ENCODE assay signal across 8 mouse cellular contexts in genomic region chr1:125663104-125663503, GRCm38 (mm10). TPM values are rescaled to one million over a fixed set of nuclear protein-coding genes. Genes with fewer than 3 reads are reported as not detected.
DNase-seq lines count a peak whose midpoint lies in the region; ATAC-seq and TF ChIP-seq lines count a peak whose summit lies in the region.

No protein-coding gene starts in this region.

- peak; percentile 28 to 30 for DNase-seq in adrenal gland, postnatal 36 days
- DNase-seq in lung, postnatal 0 days (ENCODE audit: low spot score): peak; percentile 49
- DNase-seq in cerebellum, adult 18-20 months: no peak
- no peak for DNase-seq in forebrain, embryonic 14.5 days (ENCODE audit: low spot score)
- no peak for DNase-seq in embryo, embryonic 11 days
- DNase-seq in forebrain, embryonic 11.5 days (ENCODE audit: low spot score): no peak

- no peak overlapping the region for H3K4me3 ChIP-seq in C2C12 (ENCODE audit: insufficient read depth, poor library complexity, severe bottlenecking)
- no peak overlapping the region for H3K4me3 ChIP-seq in intestine, postnatal 0 days (ENCODE audit: low read depth, low read length)
- H3K4me3 ChIP-seq in lung, postnatal 0 days (ENCODE audit: low read depth, low read length): no peak overlapping the region
- no peak overlapping the region for H3K4me3 ChIP-seq in forebrain, embryonic 14.5 days (ENCODE audit: low read depth, low read length)
- H3K4me3 ChIP-seq in forebrain, embryonic 11.5 days (ENCODE audit: low read depth, low read length): no peak overlapping the region

- H3K27ac ChIP-seq in intestine, postnatal 0 days (ENCODE audit: low read depth, low read length): peak overlapping the region; percentile 71
- no peak overlapping the region for H3K27ac ChIP-seq in lung, postnatal 0 days (ENCODE audit: low read length)
- H3K27ac ChIP-seq in forebrain, embryonic 14.5 days (ENCODE audit: low read depth, low read length): no peak overlapping the region
- no peak overlapping the region for H3K27ac ChIP-seq in forebrain, embryonic 11.5 days (ENCODE audit: low read depth, low read length)

- TF ChIP-seq EP300 in lung, postnatal 0 days (IDR thresholded peaks at IDR 0.05): peak; percentile 48; the same call in 1 of the 2 replicates

- 26% methylated on average over 4 of the region's 4 CpGs for WGBS in intestine, postnatal 0 days
- 27% methylated on average over 4 of the region's 4 CpGs for whole genome bisulfite sequencing in lung, postnatal 0 days
- 81% methylated on average over 4 of the region's 4 CpGs for WGBS in forebrain, embryonic 14.5 days
- 75% methylated on average over 4 of the region's 4 CpGs for WGBS in forebrain, embryonic 11.5 days

- peak; percentile 62 for ATAC-seq in intestine, postnatal 0 days
- peak; percentile 72 for ATAC-seq in lung, postnatal 0 days
- no peak for ATAC-seq in forebrain, embryonic 14.5 days
- ATAC-seq in forebrain, embryonic 11.5 days (replicated peaks; ENCODE audit: low FRiP score): no peak

- H3K4me1 ChIP-seq in intestine, postnatal 0 days (replicated peaks; ENCODE audit: control insufficient read depth, insufficient read depth, low read length): peaks cover 11% of the 10 kb centered on the region; the same call in 1 of the 2 replicates
- H3K4me1 ChIP-seq in lung, postnatal 0 days (ENCODE audit: insufficient read depth, low read depth, low read length): no peaks in the 10 kb centered on the region
- no peaks in the 10 kb centered on the region for H3K4me1 ChIP-seq in forebrain, embryonic 14.5 days (ENCODE audit: control insufficient read depth, insufficient read depth, low read length)
- H3K4me1 ChIP-seq in forebrain, embryonic 11.5 days (replicated peaks; ENCODE audit: control insufficient read depth, insufficient read depth, low read length): no peaks in the 10 kb centered on the region

- no peak for TF ChIP-seq CTCF in C2C12 (IDR thresholded peaks at IDR 0.05; ENCODE audit: control insufficient read depth, insufficient read depth, insufficient read length)
- TF ChIP-seq CTCF in intestine, postnatal 0 days (IDR thresholded peaks at IDR 0.05; ENCODE audit: low read depth): no peak
- no peak for TF ChIP-seq CTCF in lung, postnatal 0 days (IDR thresholded peaks at IDR 0.05)

- H3K4me2 ChIP-seq in intestine, postnatal 0 days (replicated peaks; ENCODE audit: low read depth): no peak overlapping the region; the same call in 1 of the 2 replicates
- no peak overlapping the region for H3K4me2 ChIP-seq in lung, postnatal 0 days (replicated peaks; ENCODE audit: low read depth, low read length)
- H3K4me2 ChIP-seq in forebrain, embryonic 14.5 days (ENCODE audit: low read length): no peak overlapping the region
- H3K4me2 ChIP-seq in forebrain, embryonic 11.5 days (ENCODE audit: low read depth, low read length, severe bottlenecking): no peak overlapping the region

- H3K79me2 ChIP-seq in C2C12 (ENCODE audit: control insufficient read depth, insufficient read depth): no peaks in the 10 kb centered on the region

- no peaks in the 10 kb centered on the region for H3K9me3 ChIP-seq in intestine, postnatal 0 days (ENCODE audit: control insufficient read depth)
- no peaks in the 10 kb centered on the region for H3K9me3 ChIP-seq in lung, postnatal 0 days (ENCODE audit: low read length)
- no peaks in the 10 kb centered on the region for H3K9me3 ChIP-seq in forebrain, embryonic 14.5 days (replicated peaks; ENCODE audit: control insufficient read depth, low read length)
- H3K9me3 ChIP-seq in forebrain, embryonic 11.5 days (ENCODE audit: control insufficient read depth, low read length): no peaks in the 10 kb centered on the region

- no peaks in the 10 kb centered on the region for H3K27me3 ChIP-seq in C2C12 (ENCODE audit: control insufficient read depth, insufficient read depth, insufficient read length)
- no peaks in the 10 kb centered on the region for H3K27me3 ChIP-seq in intestine, postnatal 0 days (replicated peaks; ENCODE audit: control insufficient read depth, insufficient read depth, low read length)
- no peaks in the 10 kb centered on the region for H3K27me3 ChIP-seq in lung, postnatal 0 days (replicated peaks; ENCODE audit: insufficient read depth, low read length)
- no peaks in the 10 kb centered on the region for H3K27me3 ChIP-seq in forebrain, embryonic 14.5 days (replicated peaks; ENCODE audit: control insufficient read depth, insufficient read depth, low read length)
- no peaks in the 10 kb centered on the region for H3K27me3 ChIP-seq in forebrain, embryonic 11.5 days (ENCODE audit: control insufficient read depth, insufficient read depth, low read length)

- no peaks in the 10 kb centered on the region for H3K79me3 ChIP-seq in C2C12 (ENCODE audit: low read depth)

- no peak overlapping the region for H3K9ac ChIP-seq in intestine, postnatal 0 days (ENCODE audit: low read depth, low read length)
- no peak overlapping the region for H3K9ac ChIP-seq in lung, postnatal 0 days (replicated peaks; ENCODE audit: low read depth)
- H3K9ac ChIP-seq in forebrain, embryonic 14.5 days (ENCODE audit: low read length): no peak overlapping the region
- no peak overlapping the region for H3K9ac ChIP-seq in forebrain, embryonic 11.5 days (ENCODE audit: low read length)

- H3ac ChIP-seq in C2C12 (ENCODE audit: control insufficient read depth, insufficient read length, low read depth): no peak overlapping the region

- peaks cover 3% of the 10 kb centered on the region for H3K36me3 ChIP-seq in C2C12 (ENCODE audit: control insufficient read depth, insufficient read depth)
- H3K36me3 ChIP-seq in intestine, postnatal 0 days (ENCODE audit: control insufficient read depth, insufficient read depth): no peaks in the 10 kb centered on the region
- H3K36me3 ChIP-seq in lung, postnatal 0 days (ENCODE audit: insufficient read depth, low read length): no peaks in the 10 kb centered on the region
- H3K36me3 ChIP-seq in forebrain, embryonic 14.5 days (ENCODE audit: control insufficient read depth, insufficient read depth, low read length): no peaks in the 10 kb centered on the region
- H3K36me3 ChIP-seq in forebrain, embryonic 11.5 days (ENCODE audit: control insufficient read depth, insufficient read depth, low read length): no peaks in the 10 kb centered on the region

TF ChIP-seq in C2C12, 6 proteins besides CTCF, POLR2A, EP300 and RAD21:
- TF ChIP-seq MYOG (IDR thresholded peaks at IDR 0.05; ENCODE audit: control insufficient read depth, extremely low read depth, insufficient read length) (no peak), CEBPB (IDR thresholded peaks at IDR 0.05; ENCODE audit: low read depth) (peak; percentile 82)

RNA-seq across cellular contexts. Expression of gene Gpr39, which starts 13.7 kb away (rescaled TPM):
- 7.6 TPM for polyA plus RNA-seq in C2C12 (2012; fragmentation: generic; extraction: Trizol)
- total RNA-seq in adrenal gland, postnatal 36 days (2021): under 1 TPM in 1 of 2 experiments, not detected in 1; 0.13 TPM
- polyA plus RNA-seq in intestine, postnatal 0 days (2015; fragmentation: Nextera tagmentation; extraction: Ambion mirVana): 6.8 TPM in 2 replicates
- polyA plus RNA-seq in lung, postnatal 0 days (2015; fragmentation: Nextera tagmentation; extraction: Ambion mirVana): 3.7 and 5.4 TPM in 2 replicates
- not detected in 2 replicates for polyA plus RNA-seq in forebrain, embryonic 14.5 days (2014; fragmentation: Nextera tagmentation; extraction: Ambion mirVana)
- polyA plus RNA-seq in forebrain, embryonic 11.5 days (2014; fragmentation: Nextera tagmentation; extraction: Ambion mirVana): not detected in 2 replicates

Comparison
In these comparisons a context has a peak if more than half of its experiments do, and no peak if none do; other contexts are left out.
1. DNase-seq: peak in adrenal gland, postnatal 36 days (2 of 2) and lung, postnatal 0 days (single experiment); none in cerebellum, adult 18-20 months (0 of 2), forebrain, embryonic 14.5 days (single experiment), embryo, embryonic 11 days (single experiment) and forebrain, embryonic 11.5 days (single experiment).
2. ATAC-seq: peak in intestine, postnatal 0 days (single experiment) and lung, postnatal 0 days (single experiment); none in forebrain, embryonic 14.5 days (single experiment) and forebrain, embryonic 11.5 days (single experiment).